Mouse (Mus musculus) left cerebral cortex, adult 18-20 months (tissue): ENCODE results near the gene Lats1. TPM values are rescaled to one million over a fixed set of nuclear protein-coding genes. Genes with fewer than 3 reads are reported as not detected.
"Not testable (repeated sequence)": the region's sequence is repeated elsewhere in the genome, so short reads cannot be mapped to it uniquely, and the experiment has no call there.

Source experiments
- DNase-seq, 2 experiments: peaks; one replicate each; pipeline ENCODE4 v3.0.0; 2021 to 2022; ENCODE audit warnings: low spot score in 2 of 2, mixed read lengths in 1 of 2
- total RNA-seq, 2 experiments: library from RNA; stranded (reverse); gene quantifications; 2 replicates each; pipeline ENCODE4 v1.2.3; 2021

Gene Lats1
- total RNA-seq, 2 experiments from 2014 or later = 30.2 to 32.8 TPM

GRCm38 (mm10) chr10:7725751-7726500, 44.9 kb downstream of the Lats1 start, which contains the start of gene Katna1:
TSS of gene Katna1 (plus strand) at chr10:7726000.
- DNase-seq = peak; percentile 88 to 89

DNA sequence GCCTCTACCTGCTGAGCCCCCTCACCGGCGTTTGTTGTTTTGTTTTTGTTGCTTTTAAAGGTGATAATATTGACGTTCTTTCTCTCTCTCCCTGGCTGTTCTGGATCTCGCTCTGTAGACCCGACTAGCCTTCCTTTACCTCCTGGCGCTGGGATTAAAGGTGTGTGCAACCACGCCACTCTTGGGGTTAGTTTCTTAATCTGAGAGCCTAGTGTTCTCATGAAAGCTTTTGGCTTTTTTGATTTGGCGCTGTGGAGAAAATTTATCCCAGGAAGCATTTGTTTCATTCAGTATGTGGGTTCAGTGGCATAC, 45.4 kb downstream of the Lats1 start:
- no peak for DNase-seq

- DNase-seq = no peak
These were observed 46.0 kb downstream of the Lats1 start for GRCm38 (mm10) chr10:7727011-7727410.

DNA sequence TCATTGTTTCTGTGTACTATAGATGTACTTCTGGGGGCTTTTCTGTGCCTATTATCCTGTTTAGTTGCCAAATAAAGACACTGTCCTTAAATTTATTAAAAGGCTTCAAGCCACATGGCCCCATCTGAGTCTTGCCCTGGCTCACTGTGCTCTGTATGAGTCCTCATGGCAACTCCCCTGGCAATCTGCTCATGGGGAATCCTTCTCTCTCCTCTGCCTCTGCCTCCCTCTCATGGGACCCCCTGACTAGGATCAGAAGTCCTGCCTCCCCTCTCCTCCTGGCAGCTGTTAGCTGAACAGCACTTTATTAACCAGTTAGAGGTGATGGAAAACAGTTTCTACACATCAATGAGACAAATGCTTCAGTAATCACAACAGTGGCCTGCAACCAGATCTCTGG, 50.6 kb downstream of the Lats1 start:
- DNase-seq = no peak

DNA sequence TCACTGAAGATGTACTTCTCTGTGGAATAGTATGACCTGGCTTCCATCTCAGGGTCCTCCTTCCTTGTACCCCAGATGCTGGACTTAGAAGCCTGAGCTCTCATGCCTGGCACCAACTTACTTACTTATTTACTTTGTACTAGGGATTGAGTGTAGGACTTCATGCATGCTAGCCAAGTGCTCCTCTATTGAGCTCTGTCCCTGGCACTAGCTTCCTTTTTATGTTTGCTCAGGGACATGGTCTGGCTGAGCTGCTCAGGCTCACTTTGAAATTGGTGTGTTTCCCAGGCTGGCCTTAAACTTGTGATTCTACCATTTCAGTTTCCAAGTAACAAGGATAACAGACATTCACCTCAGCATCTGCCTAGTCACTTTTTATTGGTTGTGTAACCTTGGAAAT, 56.1 kb downstream of the Lats1 start:
- DNase-seq = no peak

- DNase-seq = no peak
These were observed 56.9 kb downstream of the Lats1 start for GRCm38 (mm10) chr10:7737914-7738313.

DNA sequence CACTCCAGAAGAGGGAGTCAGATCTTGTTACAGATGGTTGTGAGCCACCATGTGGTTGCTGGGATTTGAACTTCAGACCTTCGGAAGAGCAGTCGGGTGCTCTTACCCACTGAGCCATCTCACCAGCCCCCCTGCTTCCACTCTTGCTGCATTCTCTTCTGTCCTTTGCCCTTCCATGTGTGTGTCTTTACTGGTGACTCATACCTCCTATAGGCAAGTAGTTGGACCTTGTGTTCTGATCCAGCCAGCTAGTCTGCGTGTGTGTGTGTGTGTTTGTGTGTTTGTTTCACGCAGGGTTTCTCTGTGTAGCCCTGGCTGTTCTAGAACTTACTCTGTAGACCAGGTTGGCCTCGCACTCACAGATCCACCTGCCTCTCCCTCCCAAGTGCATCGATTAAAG, 64.5 kb downstream of the Lats1 start:
- DNase-seq = not testable (repeated sequence)

GRCm38 (mm10) chr10:7748752-7749151, 67.7 kb downstream of the Lats1 start:
- DNase-seq = no peak

GRCm38 (mm10) chr10:7757544-7757943, 76.5 kb downstream of the Lats1 start:
- DNase-seq = no peak

Other genes starting within 250 kb of the Lats1 start
- under 1 TPM in 1 of 2 experiments, not detected in 1; 0.44 TPM for gene Ulbp1, start 207.6 kb upstream of the Lats1 start, total RNA-seq
- gene Lrp11, start 91.4 kb upstream of the Lats1 start, total RNA-seq = 100 to 1,000 TPM; 154 to 165 TPM
- 1 to 10 TPM; 6.3 to 7.9 TPM for gene Nup43, start 13.7 kb upstream of the Lats1 start, total RNA-seq
- gene Pcmt1, start 78 bp upstream of the Lats1 start, total RNA-seq = 100 to 1,000 TPM; 197 to 208 TPM
- gene Katna1, start 44.8 kb downstream of the Lats1 start, total RNA-seq = 10 to 100 TPM; 16.7 to 16.9 TPM
- gene Ginm1, start 111.6 kb downstream of the Lats1 start, total RNA-seq = 10 to 100 TPM; 17.8 to 19.2 TPM
- 10 to 100 TPM; 31.7 to 32.3 TPM for gene Ppil4, start 111.7 kb downstream of the Lats1 start, total RNA-seq
- gene Zc3h12d, start 151.3 kb downstream of the Lats1 start, total RNA-seq = under 1 TPM in 1 of 2 experiments, not detected in 1; 0.26 TPM